Mouse (Mus musculus) cortical plate, adult 2 months (tissue): Measurements from ENCODE around the gene Ddr2. TPM values are rescaled to one million over a fixed set of nuclear protein-coding genes. Genes with fewer than 3 reads are reported as not detected.

Experiments
- H3K27ac ChIP-seq: fragments of 200-500 bp; 2 replicates; pipeline ENCODE4 v1.5.1; 2012; ENCODE audit warnings: low read length, control low read depth, inconsistent platforms; ENCODE audit not compliant: insufficient read depth
- H3K4me1 ChIP-seq: fragments of 200-500 bp; 2 replicates; pipeline ENCODE4 v1.6.1; 2011; ENCODE audit warnings: low read length; ENCODE audit not compliant: control insufficient read depth, insufficient read depth
- H3K4me3 ChIP-seq: fragments of 200-500 bp; 2 replicates; pipeline ENCODE4 v1.5.1; 2011; ENCODE audit warnings: mild to moderate bottlenecking, low read length, control low read depth; ENCODE audit not compliant: insufficient read depth
- CTCF ChIP-seq: fragments of 200-500 bp; IDR thresholded peaks from 2 replicates; pipeline ENCODE4 v1.5.1; 2011; ENCODE audit warnings: mild to moderate bottlenecking, control low read depth, low read length; ENCODE audit not compliant: insufficient read depth; ENCODE audit errors: extremely low read depth
- POLR2A ChIP-seq: fragments of 200-500 bp; IDR thresholded peaks from 2 replicates; pipeline ENCODE4 v1.6.1; 2011; ENCODE audit warnings: mild to moderate bottlenecking, low read length, control low read depth; ENCODE audit not compliant: insufficient read depth; ENCODE audit errors: extremely low read depth
- polyA plus RNA-seq: library from polyadenylated mRNA; depleted of rRNA; stranded (reverse); fragments of >200 nt; gene quantifications from 2 replicates; pipeline ENCODE4 v1.2.3, GENCODE M21; 2012; rRNA removed

The Ddr2 gene
- polyA plus RNA-seq, 1 experiment, result 4.0 TPM

- no peak overlapping the region for H3K4me3 ChIP-seq
- TF ChIP-seq POLR2A (no peak), CTCF (no peak)
- H3K27ac ChIP-seq, result no peak overlapping the region
- H3K4me1 ChIP-seq, result no peaks in the 10 kb centered on the region
Observed at GRCm38 (mm10) chr1:169946004-169946403, 164.6 kb downstream of the Ddr2 start.

DNA sequence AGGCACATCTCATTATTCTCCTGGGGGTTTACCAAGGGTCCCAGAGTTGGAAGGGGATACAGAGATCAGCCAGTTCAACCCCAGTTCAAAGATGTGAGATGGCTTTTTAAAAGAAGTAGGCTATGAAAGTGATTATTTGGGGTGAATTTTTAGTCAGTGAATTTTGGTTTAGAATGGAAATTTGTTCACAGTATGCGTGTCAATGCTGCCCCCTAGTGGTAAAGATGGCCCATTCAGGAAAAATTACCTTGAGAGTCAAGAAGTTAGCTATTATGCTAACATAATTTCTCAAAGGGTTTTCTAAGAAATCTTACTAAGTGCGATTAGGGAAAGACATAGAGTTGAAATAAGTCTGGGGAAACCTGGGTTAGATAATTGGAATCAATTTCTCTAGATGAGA lies 171.2 kb downstream of the Ddr2 start:
- H3K4me3 ChIP-seq, result no peak overlapping the region
- H3K27ac ChIP-seq, result no peak overlapping the region
- no peaks in the 10 kb centered on the region; the same call in 1 of the 2 replicates for H3K4me1 ChIP-seq
- TF ChIP-seq CTCF, result peak; percentile 16; the same call in 1 of the 2 replicates
- TF ChIP-seq POLR2A, result no peak

- H3K27ac ChIP-seq, result peak overlapping the region; percentile 6
- H3K4me1 ChIP-seq, result peaks cover 4% of the 10 kb centered on the region; the same call in 1 of the 2 replicates
- TF ChIP-seq CTCF, result peak; percentile 60
- no peak for TF ChIP-seq POLR2A
- peak overlapping the region; percentile 33 for H3K4me3 ChIP-seq
Observed at GRCm38 (mm10) chr1:169934005-169934725, 176.4 kb downstream of the Ddr2 start.

DNA sequence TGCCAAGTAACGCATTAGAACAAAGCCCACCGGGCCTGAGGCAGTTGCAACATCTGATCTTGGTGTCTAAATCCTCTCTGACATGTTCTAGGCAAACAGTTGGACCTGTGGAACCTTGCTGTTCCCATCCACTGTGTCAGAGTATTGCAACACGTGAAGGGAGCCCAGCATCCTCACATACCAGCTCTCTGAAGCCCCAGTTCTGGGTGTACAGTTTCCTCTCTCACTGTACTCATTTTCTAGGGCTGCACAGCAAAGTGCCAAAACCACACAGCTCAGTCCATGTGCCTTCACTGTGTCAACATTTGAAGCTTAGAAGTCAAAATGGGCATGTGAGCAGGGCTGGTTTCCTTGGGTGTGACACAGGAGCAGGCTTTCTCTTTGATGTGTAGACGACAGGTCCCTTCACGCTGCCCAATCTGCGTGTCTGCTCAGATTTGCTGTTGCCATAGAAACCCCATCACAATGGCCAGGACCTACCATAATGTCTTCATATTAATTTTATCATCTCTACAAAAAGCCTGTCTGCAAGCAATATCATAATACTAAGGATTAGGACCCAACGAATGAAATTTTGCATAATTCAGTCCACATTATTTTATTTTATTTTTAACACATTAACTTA lies 178.3 kb downstream of the Ddr2 start:
- Histone ChIP-seq H3K27ac (no peak overlapping the region), H3K4me3 (no peak overlapping the region), H3K4me1 (peaks cover 4% of the 10 kb centered on the region; the same call in 1 of the 2 replicates)
- TF ChIP-seq CTCF (no peak), POLR2A (no peak)

- H3K4me3 ChIP-seq, result no peak overlapping the region
- H3K27ac ChIP-seq, result no peak overlapping the region
- TF ChIP-seq POLR2A (no peak), CTCF (no peak)
- H3K4me1 ChIP-seq, result peaks cover 4% of the 10 kb centered on the region; the same call in 1 of the 2 replicates
Observed at GRCm38 (mm10) chr1:169931698-169932097, 178.9 kb downstream of the Ddr2 start.

DNA sequence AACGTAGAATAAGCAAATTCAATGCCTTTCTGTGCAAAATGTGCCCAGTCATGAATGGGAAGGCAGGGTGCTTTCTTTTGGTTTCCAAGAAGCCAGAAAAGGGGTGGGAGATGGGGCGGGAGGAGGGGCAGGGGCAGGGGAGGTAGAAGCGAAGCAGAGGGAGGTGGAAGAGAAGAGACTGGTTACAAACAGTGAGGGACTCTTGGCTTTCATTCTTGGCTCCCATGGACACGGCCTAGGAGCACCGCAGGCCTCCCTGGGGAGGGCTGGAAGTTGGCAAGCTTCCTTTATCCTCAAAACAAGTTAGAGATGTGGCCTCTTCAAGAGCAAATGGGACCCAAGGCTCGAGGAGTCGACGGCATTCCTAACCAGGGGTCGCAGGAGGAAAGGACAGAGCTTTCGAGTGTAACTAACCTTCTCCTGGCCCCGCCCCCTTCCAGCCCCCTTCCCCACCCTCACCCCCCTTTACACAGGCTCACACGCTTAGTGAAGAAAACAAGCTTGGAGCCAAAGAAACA lies 182.0 kb downstream of the Ddr2 start, which contains the start of gene Ccdc190:
Gene Ccdc190 (plus strand): TSS at position 195 of the 518 bp plus-strand sequence.
- TF ChIP-seq POLR2A, result no peak
- no peak for TF ChIP-seq CTCF
- Histone ChIP-seq H3K4me3 (0 out of 2 replicates have a peak within 1 kb of the TSS, but pooled peaks have one; percentile 6), H3K4me1 (no peaks in the 10 kb centered on the region), H3K27ac (peak within 1 kb of the TSS; percentile 57; the same call in 1 of the 2 replicates)

GRCm38 (mm10) chr1:169927753-169928369 lies 182.7 kb downstream of the Ddr2 start:
- H3K4me3 ChIP-seq, result no peak overlapping the region
- TF ChIP-seq POLR2A, result no peak
- TF ChIP-seq CTCF, result no peak
- no peaks in the 10 kb centered on the region for H3K4me1 ChIP-seq
- H3K27ac ChIP-seq, result peak overlapping the region; percentile 57; the same call in 1 of the 2 replicates

DNA sequence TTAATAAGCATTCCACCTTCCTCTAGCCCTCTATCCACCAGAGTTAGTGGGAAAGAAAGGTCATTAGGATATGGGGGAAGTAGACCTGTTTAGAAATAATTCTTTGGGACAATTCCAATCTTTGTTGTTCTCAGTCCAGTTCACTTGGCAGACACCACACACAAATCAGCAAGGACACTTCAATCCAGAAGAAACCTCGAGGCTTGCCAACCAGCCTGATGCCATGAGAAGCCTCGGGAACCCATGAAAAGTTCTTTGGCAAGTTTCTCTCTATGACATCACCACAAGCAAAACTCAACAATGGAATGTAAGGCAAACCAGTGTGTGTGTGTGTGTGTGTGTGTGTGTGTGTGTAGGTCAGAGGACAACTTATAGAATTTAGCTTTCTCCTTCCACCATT lies 186.0 kb downstream of the Ddr2 start:
- TF ChIP-seq POLR2A (no peak), CTCF (no peak)
- no peak overlapping the region for H3K4me3 ChIP-seq
- H3K27ac ChIP-seq, result no peak overlapping the region
- no peaks in the 10 kb centered on the region; the same call in 1 of the 2 replicates for H3K4me1 ChIP-seq

Other genes with a start within 250 kb of the Ddr2 start
- gene Ccdc190, start 182.1 kb downstream of the Ddr2 start, polyA plus RNA-seq, result 30.7 and 31.9 TPM in 2 replicates
- gene Hsd17b7, start 141.5 kb downstream of the Ddr2 start, polyA plus RNA-seq, result 13.1 and 14.2 TPM in 2 replicates
- 51.8 and 54.1 TPM in 2 replicates for gene Uap1, start 64.2 kb upstream of the Ddr2 start, polyA plus RNA-seq
- gene Uhmk1, start 104.6 kb upstream of the Ddr2 start, polyA plus RNA-seq, result 77.4 and 83.4 TPM in 2 replicates
- gene Sh2d1b2, start 122.0 kb upstream of the Ddr2 start, polyA plus RNA-seq, result not detected in 2 replicates
- not detected in 2 replicates for gene Sh2d1b1, start 166.6 kb upstream of the Ddr2 start, polyA plus RNA-seq
- gene Gm7694, start 195.6 kb upstream of the Ddr2 start, polyA plus RNA-seq, result 6.3 and 6.5 TPM in 2 replicates
- not detected in 2 replicates for gene Spata46, start 198.0 kb upstream of the Ddr2 start, polyA plus RNA-seq